In the genomic region with DNA sequence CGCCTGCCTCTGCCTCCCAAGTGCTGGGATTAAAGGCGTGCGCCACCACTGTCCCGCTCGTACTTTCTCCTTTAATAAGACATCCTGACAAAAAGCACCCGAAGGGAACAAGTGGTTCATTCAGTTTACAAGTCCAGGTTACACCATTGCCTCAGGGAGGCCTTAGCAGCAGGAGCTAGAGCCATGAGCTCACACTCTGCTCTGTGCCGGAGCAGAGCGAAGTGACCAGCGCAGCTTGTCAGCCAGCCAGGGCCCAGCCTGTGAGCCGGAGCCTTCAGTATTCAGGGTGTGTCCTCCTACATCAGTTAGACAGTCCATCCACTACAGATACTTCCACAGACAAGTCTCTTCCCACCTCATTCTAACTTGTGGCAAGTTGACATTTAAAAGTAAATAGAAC, we compare ENCODE assay signal across 22 mouse cellular contexts. TPM values are rescaled to one million over a fixed set of nuclear protein-coding genes. Genes with fewer than 3 reads are reported as not detected.
DNase-seq lines count a peak whose midpoint lies in the region; ATAC-seq lines count a peak whose summit lies in the region.
"Had no signal": no experiment of that assay in that cellular context is flagged by ENCODE, and none has a peak within 500 bp of the region (broad histone marks: within the 10 kb centered on the region; RNA-seq: fewer than 3 reads in every experiment).

No protein-coding gene starts in this region.

- DNase-seq in frontal cortex, postnatal 36 days (ENCODE audit: low spot score in 2 of 2) = no peak
- peak; percentile 5 for DNase-seq in 3134 (ENCODE audit: extremely low read depth, insufficient read length, low spot score)
- DNase-seq in cerebellum, adult 11 months = peak; percentile 5
- peak; percentile 10 for DNase-seq in cerebellum, adult 9-11 months
- no peak for DNase-seq in hindbrain, embryonic 14.5 days (ENCODE audit: low spot score)
- DNase-seq in urinary bladder, postnatal 36 days (ENCODE audit: low spot score in 2 of 2) = no peak
- DNase-seq in ovary, adult 18-20 months (ENCODE audit: low spot score) = no peak
- DNase-seq: adrenal gland, adult 8-10 months; kidney, adult 11 months; layer of hippocampus, adult 9-11 months; lung, adult 2 months; right cerebral cortex, postnatal 14 days; thymus, postnatal 14 days had no signal

- peak; percentile 51 for ATAC-seq in frontal cortex, adult (ENCODE audit: low TSS enrichment)
- ATAC-seq in hindbrain, embryonic 14.5 days (ENCODE audit: low FRiP score) = no peak
- ATAC-seq: CD4-positive, CD25-positive, alpha-beta regulatory T cell, adult 4 months; liver, embryonic 12.5 days had no signal

- no peak overlapping the region for H3K27ac ChIP-seq in hindbrain, embryonic 14.5 days
- H3K27ac ChIP-seq: embryonic facial prominence, embryonic 12.5 days; hindbrain, embryonic 10.5 days; limb, embryonic 13.5 days; liver, embryonic 12.5 days; midbrain, embryonic 12.5 days; neural tube, embryonic 15.5 days had no signal

- H3K36me3 ChIP-seq in hindbrain, embryonic 14.5 days (replicated peaks; ENCODE audit: control insufficient read depth, insufficient read depth) = no peaks in the 10 kb centered on the region
- H3K36me3 ChIP-seq: embryonic facial prominence, embryonic 12.5 days; heart, embryonic 12.5 days; neural tube, embryonic 15.5 days had no signal

- no peaks in the 10 kb centered on the region for H3K4me1 ChIP-seq in hindbrain, embryonic 14.5 days (replicated peaks; ENCODE audit: control insufficient read depth, insufficient read depth, low read length)
- H3K4me1 ChIP-seq: embryonic facial prominence, embryonic 12.5 days; heart, embryonic 12.5 days; hindbrain, embryonic 10.5 days; limb, embryonic 13.5 days; midbrain, embryonic 12.5 days; neural tube, embryonic 15.5 days had no signal

- H3K9ac ChIP-seq in hindbrain, embryonic 14.5 days = no peak overlapping the region
- H3K9ac ChIP-seq: embryonic facial prominence, embryonic 12.5 days; heart, embryonic 12.5 days; limb, embryonic 13.5 days; liver, embryonic 12.5 days; midbrain, embryonic 12.5 days; neural tube, embryonic 15.5 days had no signal

- H3K9me3 ChIP-seq in hindbrain, embryonic 14.5 days (ENCODE audit: control insufficient read depth, low read length) = no peaks in the 10 kb centered on the region
- H3K9me3 ChIP-seq: embryonic facial prominence, embryonic 12.5 days; heart, embryonic 12.5 days; hindbrain, embryonic 10.5 days; limb, embryonic 13.5 days; liver, embryonic 12.5 days; midbrain, embryonic 12.5 days; neural tube, embryonic 15.5 days had no signal

- 92% methylated on average over 10 of the region's 10 CpGs for WGBS in hindbrain, embryonic 14.5 days

- H3K4me3 ChIP-seq in hindbrain, embryonic 14.5 days (replicated peaks; ENCODE audit: low read length) = no peak overlapping the region
- H3K4me3 ChIP-seq: embryonic facial prominence, embryonic 12.5 days; heart, embryonic 12.5 days; hindbrain, embryonic 10.5 days; limb, embryonic 13.5 days; liver, embryonic 12.5 days; midbrain, embryonic 12.5 days; neural tube, embryonic 15.5 days had no signal

- H3K4me2 ChIP-seq in hindbrain, embryonic 14.5 days (replicated peaks) = no peak overlapping the region
- H3K4me2 ChIP-seq: embryonic facial prominence, embryonic 12.5 days; heart, embryonic 12.5 days; limb, embryonic 13.5 days; liver, embryonic 12.5 days; midbrain, embryonic 12.5 days; neural tube, embryonic 15.5 days had no signal

- no peaks in the 10 kb centered on the region for H3K27me3 ChIP-seq in hindbrain, embryonic 14.5 days (ENCODE audit: control insufficient read depth, insufficient read depth, low read length)
- H3K27me3 ChIP-seq: embryonic facial prominence, embryonic 12.5 days; heart, embryonic 12.5 days; limb, embryonic 13.5 days; liver, embryonic 12.5 days; midbrain, embryonic 12.5 days; neural tube, embryonic 15.5 days had no signal

RNA-seq across cellular contexts. Expression of a gene that starts 55.0 kb away (rescaled TPM):
- 18.7 and 20.7 TPM in 2 replicates for polyA plus RNA-seq in hindbrain, embryonic 14.5 days (2014; fragmentation: Nextera tagmentation; extraction: Ambion mirVana)

Comparison
In these comparisons a context has a peak if more than half of its experiments do, and no peak if none do; other contexts are left out.
1. DNase-seq: peak in 3134 (single experiment), cerebellum, adult 11 months (single experiment) and cerebellum, adult 9-11 months (single experiment); none in frontal cortex, postnatal 36 days (0 of 2), hindbrain, embryonic 14.5 days (single experiment), urinary bladder, postnatal 36 days (0 of 2) and ovary, adult 18-20 months (single experiment).